Mouse (Mus musculus) megakaryocyte, embryonic 14.5 days (primary cell): ENCODE measurements around the gene Aes.

ENCODE experiments used
- FLI1 ChIP-seq: IDR thresholded peaks from 2 replicates; pipeline ENCODE4 v1.6.1; 2012; ENCODE audit warnings: low read length, inconsistent platforms, mixed read lengths
- GATA1 ChIP-seq: IDR thresholded peaks from 3 replicates; pipeline ENCODE4 v1.6.1; 2012; ENCODE audit warnings: mixed read lengths, low read length, inconsistent platforms, borderline replicate concordance

DNA sequence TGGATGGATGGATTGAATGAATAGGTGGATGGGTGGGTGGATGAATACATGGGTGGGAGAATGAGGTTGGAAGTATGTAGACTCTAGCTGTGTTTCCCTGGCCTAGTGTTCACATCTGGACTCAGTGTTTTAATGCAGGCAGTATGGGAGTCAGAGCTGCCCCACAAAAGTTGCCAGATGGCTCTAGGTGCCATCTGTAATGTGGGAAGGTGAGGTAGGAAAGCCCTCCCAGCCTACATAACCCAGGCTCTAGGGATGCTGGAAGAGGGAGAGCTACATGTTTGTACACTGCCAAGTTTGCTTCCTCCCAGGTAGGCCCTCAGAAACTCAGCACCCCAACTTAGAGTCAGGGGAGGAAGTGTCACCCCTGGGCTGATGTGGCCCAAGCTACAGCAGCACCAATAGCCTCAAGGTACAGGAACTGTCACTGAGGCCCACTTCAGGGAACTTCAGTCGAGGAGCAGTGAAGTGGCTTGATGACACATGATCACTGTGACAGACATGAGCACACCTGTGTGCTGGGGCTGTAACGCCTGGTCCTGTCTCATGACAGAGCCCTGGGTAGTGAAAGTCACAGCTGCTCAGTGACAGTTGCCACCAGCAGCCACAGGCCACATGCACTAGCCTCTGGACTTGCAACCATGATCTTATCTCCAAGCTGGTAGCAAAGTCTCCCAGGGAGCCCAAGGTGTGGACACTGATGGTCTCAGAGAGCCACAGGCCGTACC lies 20.8 kb upstream of the Aes start:
- TF ChIP-seq GATA1 (no peak), FLI1 (no peak)
